Mouse (Mus musculus): ENCODE results near the gene Cpxm1. TPM values are rescaled to one million over a fixed set of nuclear protein-coding genes. Genes with fewer than 3 reads are reported as not detected.
"Not testable (repeated sequence)": the region's sequence is repeated elsewhere in the genome, so short reads cannot be mapped to it uniquely, and the experiment has no call there.

Cpxm1 gene
- polyA plus RNA-seq, 1 experiment from 2014 or later: 40.6 TPM

- H3K4me2 ChIP-seq: peak overlapping the region; percentile 83
- H3K4me1 ChIP-seq: peaks cover 7% of the 10 kb centered on the region
- H3K36me3 ChIP-seq: peaks cover 16% of the 10 kb centered on the region; the same call in 1 of the 2 replicates
- H3K27me3 ChIP-seq (replicated peaks): peaks cover 16% of the 10 kb centered on the region
- H3K27ac ChIP-seq (replicated peaks): peak overlapping the region; percentile 6; the same call in 1 of the 2 replicates
- H3K4me3 ChIP-seq: peak overlapping the region; percentile 61
- H3K9ac ChIP-seq: peak overlapping the region; percentile 84
- ATAC-seq (ENCODE audit: extremely low read depth, insufficient number of reproducible peaks, low FRiP score, low TSS enrichment): no peak
- WGBS: 16% methylated on average over 8 of the region's 14 CpGs
- H3K9me3 ChIP-seq: no peaks in the 10 kb centered on the region
These were observed 717 bp upstream of the Cpxm1 start for GRCm38 (mm10) chr2:130398091-130398490.

- Histone ChIP-seq H3K4me3 (no peak overlapping the region), H3K4me1 (peaks cover 7% of the 10 kb centered on the region), H3K36me3 (peaks cover 25% of the 10 kb centered on the region), H3K27ac (replicated peaks) (no peak overlapping the region), H3K4me2 (no peak overlapping the region), H3K9me3 (no peaks in the 10 kb centered on the region), H3K9ac (no peak overlapping the region), H3K27me3 (replicated peaks) (peaks cover 16% of the 10 kb centered on the region)
- 82% methylated on average over 11 of the region's 11 CpGs for WGBS
- no peak for ATAC-seq (ENCODE audit: extremely low read depth, insufficient number of reproducible peaks, low FRiP score, low TSS enrichment)
These were observed 1.7 kb downstream of the Cpxm1 start for GRCm38 (mm10) chr2:130395696-130396095.

GRCm38 (mm10) chr2:130392836-130393235 lies 4.5 kb downstream of the Cpxm1 start:
- no peak overlapping the region for H3K4me2 ChIP-seq
- 77% methylated on average over 3 of the region's 3 CpGs for WGBS
- no peak overlapping the region for H3K9ac ChIP-seq
- no peak overlapping the region for H3K4me3 ChIP-seq
- H3K4me1 ChIP-seq: peaks cover 2% of the 10 kb centered on the region
- H3K36me3 ChIP-seq: peaks cover 34% of the 10 kb centered on the region
- ATAC-seq (ENCODE audit: extremely low read depth, insufficient number of reproducible peaks, low FRiP score, low TSS enrichment): no peak
- H3K27ac ChIP-seq (replicated peaks): no peak overlapping the region
- H3K27me3 ChIP-seq (replicated peaks): peaks cover 1% of the 10 kb centered on the region
- no peaks in the 10 kb centered on the region for H3K9me3 ChIP-seq

DNA sequence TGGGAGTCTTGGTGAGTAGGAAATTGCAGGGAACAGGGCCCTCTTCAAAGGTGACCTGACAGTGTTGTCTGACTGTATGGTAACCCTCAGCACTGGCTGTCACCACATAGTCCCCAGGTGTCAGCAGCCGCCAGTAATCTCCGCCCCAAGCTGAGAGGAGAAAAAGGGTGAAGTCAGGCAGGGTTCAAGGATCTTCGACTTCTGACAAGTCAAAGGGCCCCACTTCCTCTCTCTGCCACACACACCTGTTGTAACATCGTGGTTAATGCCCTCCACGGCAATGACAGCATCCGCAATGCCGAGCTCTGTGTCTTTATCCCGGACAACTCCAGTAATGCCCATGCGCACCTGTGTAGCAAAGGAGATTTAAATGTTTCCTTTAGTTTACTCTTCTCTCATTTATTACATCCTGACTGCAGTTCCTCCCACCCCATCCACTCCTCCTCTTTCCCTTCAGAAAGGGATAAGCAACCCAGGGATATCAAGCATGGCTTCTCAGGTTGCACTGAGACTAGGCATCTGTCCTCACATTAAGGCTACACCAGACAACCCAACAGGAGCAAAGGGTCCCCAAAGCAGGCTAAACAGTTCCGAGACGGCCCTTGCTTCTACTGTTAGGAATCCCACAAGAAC lies 6.3 kb downstream of the Cpxm1 start:
- no peak for ATAC-seq (ENCODE audit: extremely low read depth, insufficient number of reproducible peaks, low FRiP score, low TSS enrichment)
- H3K4me2 ChIP-seq: no peak overlapping the region
- no peaks in the 10 kb centered on the region; the same call in 1 of the 2 replicates for H3K9me3 ChIP-seq
- H3K27me3 ChIP-seq (replicated peaks): no peaks in the 10 kb centered on the region
- no peak overlapping the region for H3K4me3 ChIP-seq
- no peak overlapping the region for H3K9ac ChIP-seq
- 78% methylated on average over 11 of the region's 11 CpGs for WGBS
- no peaks in the 10 kb centered on the region for H3K4me1 ChIP-seq
- H3K27ac ChIP-seq (replicated peaks): no peak overlapping the region
- peaks cover 34% of the 10 kb centered on the region for H3K36me3 ChIP-seq

GRCm38 (mm10) chr2:130388796-130389195 lies 8.6 kb downstream of the Cpxm1 start:
- H3K9me3 ChIP-seq: no peaks in the 10 kb centered on the region; the same call in 1 of the 2 replicates
- no peak overlapping the region for H3K9ac ChIP-seq
- no peak overlapping the region for H3K4me2 ChIP-seq
- no peak for ATAC-seq (ENCODE audit: extremely low read depth, insufficient number of reproducible peaks, low FRiP score, low TSS enrichment)
- no peak overlapping the region for H3K4me3 ChIP-seq
- WGBS: 66% methylated on average over 2 of the region's 2 CpGs
- H3K27ac ChIP-seq (replicated peaks): no peak overlapping the region
- no peaks in the 10 kb centered on the region for H3K4me1 ChIP-seq
- peaks cover 25% of the 10 kb centered on the region for H3K36me3 ChIP-seq
- 0 out of 2 replicates have a peak, but pooled peaks cover 4% of the 10 kb centered on the region for H3K27me3 ChIP-seq (replicated peaks)

GRCm38 (mm10) chr2:130386212-130386611 lies 11.2 kb downstream of the Cpxm1 start:
- H3K4me2 ChIP-seq: no peak overlapping the region
- H3K36me3 ChIP-seq: peaks cover 10% of the 10 kb centered on the region; the same call in 1 of the 2 replicates
- no peaks in the 10 kb centered on the region; the same call in 1 of the 2 replicates for H3K9me3 ChIP-seq
- 75% methylated on average over 1 of the region's 1 CpGs for WGBS
- H3K4me3 ChIP-seq: no peak overlapping the region
- H3K9ac ChIP-seq: no peak overlapping the region
- H3K27me3 ChIP-seq (replicated peaks): peaks cover 17% of the 10 kb centered on the region; the same call in 1 of the 2 replicates
- H3K27ac ChIP-seq (replicated peaks): no peak overlapping the region
- no peaks in the 10 kb centered on the region for H3K4me1 ChIP-seq
- ATAC-seq (ENCODE audit: extremely low read depth, insufficient number of reproducible peaks, low FRiP score, low TSS enrichment): no peak

DNA sequence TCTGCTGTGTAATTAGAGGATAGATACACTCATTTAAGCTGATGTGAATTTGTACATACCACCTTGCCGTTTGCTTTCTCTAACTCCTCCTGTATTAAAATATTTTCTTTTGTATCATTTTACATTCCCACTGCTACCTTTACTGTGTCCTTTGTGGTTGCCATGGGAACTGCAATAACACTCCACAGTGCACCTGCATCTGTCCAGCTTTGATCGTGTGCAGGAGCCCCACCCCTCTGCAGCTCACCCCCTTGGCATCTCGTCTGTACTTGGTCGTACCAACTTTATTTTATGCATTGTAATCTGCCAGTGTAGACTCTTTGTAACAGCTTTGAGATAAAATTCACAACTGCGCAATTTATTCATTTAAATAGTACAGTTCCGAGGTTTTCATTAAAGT lies 13.5 kb downstream of the Cpxm1 start:
- no peak for ATAC-seq (ENCODE audit: extremely low read depth, insufficient number of reproducible peaks, low FRiP score, low TSS enrichment)
- WGBS: 72% methylated on average over 6 of the region's 6 CpGs
- H3K9ac ChIP-seq: no peak overlapping the region

DNA sequence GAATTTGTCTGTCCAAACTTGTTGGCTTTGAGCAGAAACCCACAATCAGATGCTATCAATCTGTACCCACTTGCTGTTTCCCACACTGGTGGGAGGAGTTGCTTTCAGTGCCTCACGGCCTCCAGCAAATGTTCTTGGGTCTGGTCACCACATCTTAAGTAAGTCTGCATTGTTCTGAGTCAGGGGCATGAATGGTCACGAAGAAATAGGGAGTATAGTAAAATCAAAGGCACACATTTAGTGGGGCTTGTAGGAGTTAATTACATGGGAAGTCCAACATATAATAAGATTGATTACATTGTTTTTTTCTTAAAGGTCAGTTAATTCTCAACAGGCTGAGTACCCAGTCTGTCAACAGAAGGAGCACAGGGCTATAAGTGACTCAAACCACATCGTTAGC lies 14.2 kb downstream of the Cpxm1 start:
- no peak overlapping the region for H3K9ac ChIP-seq
- H3K27me3 ChIP-seq (replicated peaks): peaks cover 24% of the 10 kb centered on the region
- H3K36me3 ChIP-seq: no peaks in the 10 kb centered on the region
- H3K4me2 ChIP-seq: no peak overlapping the region
- no peak overlapping the region for H3K27ac ChIP-seq (replicated peaks)
- no peak for ATAC-seq (ENCODE audit: extremely low read depth, insufficient number of reproducible peaks, low FRiP score, low TSS enrichment)
- H3K9me3 ChIP-seq: no peaks in the 10 kb centered on the region; the same call in 1 of the 2 replicates
- 59% methylated on average over 3 of the region's 3 CpGs for WGBS
- no peak overlapping the region for H3K4me3 ChIP-seq
- no peaks in the 10 kb centered on the region for H3K4me1 ChIP-seq

More for the DNA sequence above, 13.5 kb downstream of the Cpxm1 start:
- no peaks in the 10 kb centered on the region for H3K4me1 ChIP-seq
- no peak overlapping the region for H3K4me3 ChIP-seq
- no peak overlapping the region for H3K4me2 ChIP-seq
- H3K9me3 ChIP-seq: no peaks in the 10 kb centered on the region; the same call in 1 of the 2 replicates
- peaks cover 23% of the 10 kb centered on the region for H3K27me3 ChIP-seq (replicated peaks)
- H3K27ac ChIP-seq (replicated peaks): no peak overlapping the region
- 0 out of 2 replicates have a peak, but pooled peaks cover under 1% of the 10 kb centered on the region for H3K36me3 ChIP-seq

- H3K4me3 ChIP-seq: no peak overlapping the region
- H3K9me3 ChIP-seq: no peaks in the 10 kb centered on the region
- H3K27ac ChIP-seq (replicated peaks): no peak overlapping the region
- no peak for ATAC-seq (ENCODE audit: extremely low read depth, insufficient number of reproducible peaks, low FRiP score, low TSS enrichment)
- H3K4me2 ChIP-seq: no peak overlapping the region
- no peaks in the 10 kb centered on the region for H3K4me1 ChIP-seq
- 67% methylated on average over 4 of the region's 4 CpGs for WGBS
- H3K9ac ChIP-seq: no peak overlapping the region
- peaks cover 16% of the 10 kb centered on the region for H3K27me3 ChIP-seq (replicated peaks)
- H3K36me3 ChIP-seq: no peaks in the 10 kb centered on the region
These were observed 22.4 kb downstream of the Cpxm1 start for GRCm38 (mm10) chr2:130374951-130375350.

- WGBS: 18% methylated on average over 1 of the region's 1 CpGs
- not testable (repeated sequence) for H3K36me3 ChIP-seq; H3K27ac ChIP-seq (replicated peaks); H3K4me1 ChIP-seq; H3K9ac ChIP-seq; H3K4me2 ChIP-seq; ATAC-seq (ENCODE audit: extremely low read depth, insufficient number of reproducible peaks, low FRiP score, low TSS enrichment); H3K9me3 ChIP-seq; H3K4me3 ChIP-seq
- H3K27me3 ChIP-seq (replicated peaks): peaks cover 22% of the 10 kb centered on the region; the same call in 1 of the 2 replicates
These were observed 24.3 kb downstream of the Cpxm1 start for GRCm38 (mm10) chr2:130373026-130373425.

DNA sequence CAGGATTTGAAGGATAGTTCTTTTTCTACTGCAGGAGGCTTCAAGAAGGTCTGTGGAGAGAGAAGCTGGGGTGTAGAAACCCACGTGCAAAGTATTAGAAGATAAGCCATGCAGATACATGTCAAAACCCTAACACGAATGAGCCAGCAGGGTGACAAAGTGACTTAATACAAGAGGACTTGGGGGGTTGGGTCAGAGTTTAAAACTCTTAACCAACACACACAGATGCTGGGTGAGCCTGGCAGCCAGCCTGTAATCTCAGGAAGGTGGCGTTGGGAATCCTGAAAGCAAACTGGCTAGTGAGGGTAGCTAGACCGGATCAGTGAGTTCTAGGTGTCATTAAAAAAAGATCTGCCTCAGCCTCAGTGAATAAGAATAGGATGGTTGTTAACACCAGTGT lies 30.0 kb downstream of the Cpxm1 start:
- no peaks in the 10 kb centered on the region for H3K36me3 ChIP-seq
- peaks cover 61% of the 10 kb centered on the region for H3K27me3 ChIP-seq (replicated peaks)
- 53% methylated on average over 4 of the region's 4 CpGs for WGBS
- no peaks in the 10 kb centered on the region for H3K9me3 ChIP-seq
- H3K4me2 ChIP-seq: no peak overlapping the region
- no peak overlapping the region for H3K9ac ChIP-seq
- ATAC-seq (ENCODE audit: extremely low read depth, insufficient number of reproducible peaks, low FRiP score, low TSS enrichment): no peak
- H3K4me1 ChIP-seq: peaks cover 11% of the 10 kb centered on the region
- H3K27ac ChIP-seq (replicated peaks): no peak overlapping the region
- no peak overlapping the region for H3K4me3 ChIP-seq
